Mouse (Mus musculus) MEL (cell line): ENCODE data around the gene Rnf44. TPM values are rescaled to one million over a fixed set of nuclear protein-coding genes. Genes with fewer than 3 reads are reported as not detected.

Experiments
- DNase-seq: peaks from one replicate; pipeline ENCODE4 v3.0.0; 2011; ENCODE audit warnings: low read depth, low spot score
- H3K27ac ChIP-seq: 2 replicates; pipeline ENCODE4 v1.5.1; 2012; ENCODE audit warnings: low read depth, mild to moderate bottlenecking, control low read depth, low read length, moderate library complexity; ENCODE audit not compliant: control insufficient read depth
- H3K27me3 ChIP-seq, 2 experiments: fragments of 150-350 bp in 1 of 2; sonication (generic) in 1 of 2; 2 replicates each; pipeline ENCODE4 v1.6.1; 2012; ENCODE audit warnings: low read length in 2 of 2, mild to moderate bottlenecking in 2 of 2, improper control_type of control experiment in 1 of 2, moderate library complexity in 1 of 2; ENCODE audit not compliant: insufficient read depth in 2 of 2, control insufficient read depth in 1 of 2
- H3K36me3 ChIP-seq, 2 experiments: 2 replicates each; pipeline ENCODE4 v1.6.1; 2012 to 2014; ENCODE audit warnings: low read length in 2 of 2, improper control_type of control experiment in 1 of 2, inconsistent platforms in 1 of 2, mild to moderate bottlenecking in 1 of 2; ENCODE audit not compliant: insufficient read depth in 2 of 2, control insufficient read depth in 1 of 2
- H3K4me1 ChIP-seq, 2 experiments: fragments of 150-350 bp in 1 of 2; sonication (generic) in 1 of 2; 2 replicates each; pipeline ENCODE4 v1.6.1; 2012; ENCODE audit warnings: low read length in 2 of 2, improper control_type of control experiment in 1 of 2, mild to moderate bottlenecking in 1 of 2; ENCODE audit not compliant: insufficient read depth in 2 of 2, control insufficient read depth in 1 of 2
- H3K4me3 ChIP-seq, 2 experiments: fragments of 150-350 bp in 1 of 2; sonication (generic) in 1 of 2; 2 replicates each; pipeline ENCODE4 v1.5.1; 2012; ENCODE audit warnings: low read depth in 2 of 2, low read length in 2 of 2, mild to moderate bottlenecking in 2 of 2, moderate library complexity in 2 of 2, control low read depth in 1 of 2, improper control_type of control experiment in 1 of 2; ENCODE audit not compliant: control insufficient read depth in 1 of 2, insufficient read depth in 1 of 2
- H3K79me2 ChIP-seq: 2 replicates; pipeline ENCODE4 v1.6.1; 2012; ENCODE audit warnings: mild to moderate bottlenecking, low read length, moderate library complexity; ENCODE audit not compliant: control insufficient read depth, poor library complexity, insufficient read depth
- H3K9ac ChIP-seq: 2 replicates; pipeline ENCODE4 v1.6.1; 2012; ENCODE audit warnings: low read depth, mild to moderate bottlenecking, control low read depth, low read length, moderate library complexity; ENCODE audit not compliant: control insufficient read depth, poor library complexity, severe bottlenecking
- H3K9me3 ChIP-seq: fragments of 150-350 bp; sonication (generic); replicated peaks from 2 replicates; pipeline ENCODE4 v1.6.1; 2012; ENCODE audit warnings: mild to moderate bottlenecking, low read length, improper control_type of control experiment, moderate library complexity; ENCODE audit not compliant: insufficient read depth
- CHD1 ChIP-seq: IDR thresholded peaks from 2 replicates; pipeline ENCODE4 v1.6.1; 2012; ENCODE audit warnings: low read depth, mild to moderate bottlenecking, inconsistent platforms, low read length, improper control_type of control experiment
- CTCF ChIP-seq, 3 experiments: IDR thresholded peaks in 2 of 3; conservative IDR thresholded peaks in 1 of 3; 2 replicates each; pipeline ENCODE4 v1.5.1; 2011 to 2012; ENCODE audit warnings: low read length in 3 of 3, low read depth in 2 of 3, mild to moderate bottlenecking in 2 of 3, improper control_type of control experiment in 1 of 3, inconsistent platforms in 1 of 3, mixed read lengths in 1 of 3, moderate library complexity in 1 of 3; ENCODE audit not compliant: control insufficient read depth in 1 of 3, insufficient read depth in 1 of 3, poor library complexity in 1 of 3, severe bottlenecking in 1 of 3
- E2F4 ChIP-seq: IDR thresholded peaks from 2 replicates; pipeline ENCODE4 v1.6.1; 2011; ENCODE audit warnings: low read depth, low read length, improper control_type of control experiment, borderline replicate concordance
- EP300 ChIP-seq, 2 experiments: IDR thresholded peaks; 2 replicates each; pipeline ENCODE4 v1.6.1; 2011; ENCODE audit warnings: improper control_type of control experiment in 2 of 2, low read length in 2 of 2, low read depth in 1 of 2, mild to moderate bottlenecking in 1 of 2
- ETS1 ChIP-seq: IDR thresholded peaks from 2 replicates; pipeline ENCODE4 v1.6.1; 2012; ENCODE audit warnings: low read depth, mild to moderate bottlenecking, inconsistent platforms, low read length, improper control_type of control experiment, moderate library complexity
- GATA1 ChIP-seq: IDR thresholded peaks from 2 replicates; pipeline ENCODE4 v1.6.1; 2011; ENCODE audit warnings: low read depth, low read length, improper control_type of control experiment
- HCFC1 ChIP-seq: IDR thresholded peaks from 2 replicates; pipeline ENCODE4 v1.6.1; 2012; ENCODE audit warnings: low read depth, mild to moderate bottlenecking, inconsistent platforms, low read length, improper control_type of control experiment, moderate library complexity
- JUND ChIP-seq: IDR thresholded peaks from 2 replicates; pipeline ENCODE4 v1.6.1; 2011; ENCODE audit warnings: low read depth, mild to moderate bottlenecking, improper control_type of control experiment, low read length
- MAFK ChIP-seq: IDR thresholded peaks from 2 replicates; pipeline ENCODE4 v1.6.1; 2011; ENCODE audit warnings: low read depth, mild to moderate bottlenecking, low read length, improper control_type of control experiment, borderline replicate concordance
- MAX ChIP-seq: IDR thresholded peaks from 2 replicates; pipeline ENCODE4 v1.6.1; 2011; ENCODE audit warnings: low read length, improper control_type of control experiment
- MAZ ChIP-seq: IDR thresholded peaks from 2 replicates; pipeline ENCODE4 v1.6.1; 2012; ENCODE audit warnings: low read depth, mild to moderate bottlenecking, inconsistent platforms, low read length, improper control_type of control experiment
- MXI1 ChIP-seq: IDR thresholded peaks from 2 replicates; pipeline ENCODE4 v1.6.1; 2011; ENCODE audit warnings: mild to moderate bottlenecking, low read depth, low read length, improper control_type of control experiment
- MYB ChIP-seq: IDR thresholded peaks from 2 replicates; pipeline ENCODE4 v1.6.1; 2011; ENCODE audit warnings: mild to moderate bottlenecking, low read depth, low read length, improper control_type of control experiment
- MYC ChIP-seq: IDR thresholded peaks from 2 replicates; pipeline ENCODE4 v1.6.1; 2011; ENCODE audit warnings: low read depth, mild to moderate bottlenecking, low read length, improper control_type of control experiment, moderate library complexity
- NELFE ChIP-seq: IDR thresholded peaks from 2 replicates; pipeline ENCODE4 v1.6.1; 2011; ENCODE audit warnings: low read depth, low read length, improper control_type of control experiment
- POLR2A ChIP-seq, 2 experiments: IDR thresholded peaks; 2 replicates each; pipeline ENCODE4 v1.6.1; 2011 to 2012; ENCODE audit warnings: low read length in 2 of 2, mild to moderate bottlenecking in 2 of 2, control low read depth in 1 of 2, improper control_type of control experiment in 1 of 2, low read depth in 1 of 2, moderate library complexity in 1 of 2; ENCODE audit not compliant: control insufficient read depth in 1 of 2, insufficient read depth in 1 of 2, poor library complexity in 1 of 2
- POLR2AphosphoS2 ChIP-seq: IDR thresholded peaks from 2 replicates; pipeline ENCODE4 v1.6.1; 2011; ENCODE audit warnings: low read length, improper control_type of control experiment
- RAD21 ChIP-seq: IDR thresholded peaks from 2 replicates; pipeline ENCODE4 v1.6.1; 2011; ENCODE audit warnings: mild to moderate bottlenecking, low read depth, low read length, improper control_type of control experiment
- RCOR1 ChIP-seq: IDR thresholded peaks from 2 replicates; pipeline ENCODE4 v1.6.1; 2012; ENCODE audit warnings: low read depth, mild to moderate bottlenecking, inconsistent platforms, low read length, improper control_type of control experiment
- SIN3A ChIP-seq: IDR thresholded peaks from 2 replicates; pipeline ENCODE4 v1.6.1; 2012; ENCODE audit warnings: low read length, improper control_type of control experiment, inconsistent platforms
- SMC3 ChIP-seq: IDR thresholded peaks from 2 replicates; pipeline ENCODE4 v1.6.1; 2011; ENCODE audit warnings: low read depth, low read length, improper control_type of control experiment
- TAL1 ChIP-seq: IDR thresholded peaks from 2 replicates; pipeline ENCODE4 v1.6.1; 2012; ENCODE audit warnings: mild to moderate bottlenecking, inconsistent platforms, low read length, moderate library complexity, mixed read lengths
- TBP ChIP-seq: IDR thresholded peaks from 2 replicates; pipeline ENCODE4 v1.8.0; 2011; ENCODE audit warnings: low read depth, low read length, improper control_type of control experiment
- TCF12 ChIP-seq: IDR thresholded peaks from 2 replicates; pipeline ENCODE4 v1.6.1; 2014; ENCODE audit warnings: low read depth, mild to moderate bottlenecking, inconsistent platforms, low read length, improper control_type of control experiment, moderate library complexity
- UBTF ChIP-seq: IDR thresholded peaks from 2 replicates; pipeline ENCODE4 v1.6.1; 2012; ENCODE audit warnings: low read depth, mild to moderate bottlenecking, inconsistent platforms, low read length, improper control_type of control experiment, moderate library complexity, borderline replicate concordance; ENCODE audit not compliant: insufficient read depth
- USF1 ChIP-seq: IDR thresholded peaks from 2 replicates; pipeline ENCODE4 v1.6.1; 2014; ENCODE audit warnings: low read depth, mild to moderate bottlenecking, inconsistent platforms, low read length, improper control_type of control experiment, moderate library complexity
- ZKSCAN1 ChIP-seq: IDR thresholded peaks from 2 replicates; pipeline ENCODE4 v1.6.1; 2012; ENCODE audit warnings: low read depth, mild to moderate bottlenecking, inconsistent platforms, low read length, improper control_type of control experiment, moderate library complexity
- ZMIZ1 ChIP-seq: IDR thresholded peaks from 2 replicates; pipeline ENCODE4 v1.6.1; 2012; ENCODE audit warnings: low read depth, mild to moderate bottlenecking, inconsistent platforms, low read length, improper control_type of control experiment, moderate library complexity
- polyA plus RNA-seq, 2 experiments: library from polyadenylated mRNA; stranded (reverse) in 1 of 2; unstranded in 1 of 2; fragments of >175 nt in 1 of 2; fragments of >200 nt in 1 of 2; gene quantifications; 2 replicates each; pipeline versions ENCODE4 v1.2.1 to v1.2.4; 2012; ENCODE audit warnings: low replicate concordance in 2 of 2, low read depth in 1 of 2; ENCODE audit not compliant: insufficient read length in 2 of 2, insufficient read depth in 1 of 2, missing spikeins in 1 of 2
- total RNA-seq: library from RNA; depleted of rRNA; stranded (reverse); fragments of 300-350 nt; gene quantifications from 2 replicates; pipeline ENCODE4 v1.2.3, GENCODE M21; 2012

Gene Rnf44
- total and polyA plus RNA-seq, 3 experiments: 10.7 to 60.5 TPM; not detected in 1

DNA sequence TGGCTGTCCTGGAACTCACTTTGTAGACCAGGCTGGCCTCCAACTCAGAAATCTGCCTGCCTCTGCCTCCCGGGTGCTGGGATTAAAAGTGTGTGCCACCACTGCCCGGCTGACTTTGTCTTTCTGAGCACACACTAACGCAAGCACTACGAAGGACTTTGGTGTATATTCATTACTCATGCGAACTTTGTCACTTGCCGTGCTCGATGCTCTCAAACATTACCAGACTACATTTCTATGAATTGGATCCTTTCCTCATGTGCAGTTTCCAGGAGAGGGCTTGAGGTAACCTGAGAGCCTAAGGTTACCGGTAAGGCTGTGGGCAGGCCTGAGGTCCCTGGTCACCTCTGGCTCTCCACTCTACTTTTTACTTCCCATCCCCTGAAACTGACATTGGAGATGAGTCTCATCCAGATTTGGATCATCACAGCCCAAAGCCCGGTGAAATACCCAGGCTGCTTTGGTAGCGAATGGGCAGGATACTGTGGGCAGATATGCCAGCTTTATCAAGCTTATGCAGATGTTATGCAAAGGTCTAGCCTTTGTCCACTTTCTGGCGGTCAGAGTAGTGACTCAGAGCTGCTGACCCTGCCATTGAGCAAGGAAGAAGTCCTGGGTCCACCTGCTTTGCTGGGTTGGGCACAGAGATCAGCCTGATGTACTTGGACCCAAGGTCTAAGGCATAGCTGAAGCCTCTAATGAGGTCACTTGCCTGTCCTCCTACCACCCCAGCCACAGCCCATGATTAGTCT lies 1.9 kb upstream of the Rnf44 start:
- Histone ChIP-seq H3K36me3 (peaks cover 0 to 14% of the 10 kb centered on the region in 2 experiments; a peak in 2 of 4 replicates), H3K4me1 (peaks cover 2 to 25% of the 10 kb centered on the region in 2 experiments), H3K27me3 (no peaks in the 10 kb centered on the region; a peak in 1 of 4 replicates), H3K4me3 (no peak overlapping the region), H3K79me2 (peaks cover 26% of the 10 kb centered on the region), H3K9ac (no peak overlapping the region), H3K27ac (no peak overlapping the region), H3K9me3 (no peaks in the 10 kb centered on the region)
- TF ChIP-seq USF1 (no peak), CTCF (IDR thresholded peaks at IDR 0.05 in 2 of 3, conservative IDR thresholded peaks at IDR 0.05 in 1 of 3; ENCODE audit: control insufficient read depth in 1 of 3, insufficient read depth in 1 of 3, low read depth in 2 of 3, low read length in 3 of 3, poor library complexity in 1 of 3, severe bottlenecking in 1 of 3) (no peak), ZKSCAN1 (no peak), SMC3 (no peak), NELFE (no peak), RAD21 (no peak), UBTF (no peak), POLR2AphosphoS2 (no peak), ETS1 (no peak), MAFK (no peak), TBP (no peak)
- DNase-seq: no peak

DNA sequence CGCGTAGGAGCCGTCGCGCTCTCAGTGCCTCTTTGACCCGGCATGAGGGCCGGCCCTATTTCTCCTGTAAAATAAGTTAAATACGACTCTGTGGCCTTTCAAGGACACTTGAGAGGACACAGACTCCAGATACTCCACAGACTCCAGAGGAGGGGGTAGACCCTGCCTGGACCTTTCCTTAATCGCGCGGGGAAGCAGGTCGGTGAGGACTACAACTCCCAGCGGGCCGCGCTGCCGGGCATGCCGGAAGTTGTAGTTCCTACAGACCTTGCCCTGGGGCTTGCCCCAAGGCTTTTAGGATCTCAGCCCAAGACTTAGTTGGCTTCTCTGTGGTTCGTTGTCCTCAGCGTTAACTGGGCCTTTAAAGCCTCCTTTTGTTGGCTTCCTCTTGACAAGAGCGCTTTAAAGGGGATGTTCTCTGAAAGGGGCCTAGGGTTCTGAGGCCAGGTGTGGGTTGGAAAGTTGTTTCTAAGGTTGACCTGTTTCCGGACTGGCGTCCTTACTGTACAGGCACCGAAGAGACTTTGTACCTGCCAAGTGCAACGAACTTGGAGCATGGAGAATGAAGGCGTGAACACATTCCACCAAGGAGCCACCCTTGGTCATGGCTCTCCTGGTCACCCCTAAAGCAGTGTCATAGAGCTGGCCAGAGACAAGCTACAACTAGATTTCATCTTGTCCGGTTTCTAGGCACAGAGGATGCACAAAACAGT lies 797 bp upstream of the Rnf44 start:
- Histone ChIP-seq H3K36me3 (peaks cover 0 to 14% of the 10 kb centered on the region in 2 experiments; a peak in 2 of 4 replicates), H3K9ac (peak overlapping the region; percentile 95), H3K4me3 (peak overlapping the region; percentile 48 to 72), H3K27ac (peak overlapping the region; percentile 96), H3K79me2 (peaks cover 31% of the 10 kb centered on the region), H3K4me1 (peaks cover 2 to 27% of the 10 kb centered on the region in 2 experiments), H3K27me3 (no peaks in the 10 kb centered on the region; a peak in 1 of 4 replicates), H3K9me3 (no peaks in the 10 kb centered on the region)
- peak; percentile 91 for DNase-seq
- no peak for TF ChIP-seq JUND
- no peak for TF ChIP-seq CHD1
- TF ChIP-seq EP300 (IDR thresholded peaks at IDR 0.05; ENCODE audit: low read depth in 1 of 2, low read length in 2 of 2): no peak
- TF ChIP-seq GATA1: no peak
- TF ChIP-seq MYB: no peak
- TF ChIP-seq MXI1: peak; percentile 6; the same call in 1 of the 2 replicates
- TF ChIP-seq ETS1: no peak
- peak; percentile 49 to 84; a peak in 2 of 4 replicates for TF ChIP-seq POLR2A (IDR thresholded peaks at IDR 0.05; ENCODE audit: control insufficient read depth in 1 of 2, insufficient read depth in 1 of 2, low read depth in 1 of 2, low read length in 2 of 2, poor library complexity in 1 of 2)
- peak; percentile 80 for TF ChIP-seq NELFE
- peak; percentile 78; the same call in 1 of the 2 replicates for TF ChIP-seq ZMIZ1
- TF ChIP-seq TAL1: no peak
- 0 out of 2 replicates have a peak, but pooled peaks have one; percentile 6 for TF ChIP-seq TCF12
- no peak for TF ChIP-seq E2F4
- TF ChIP-seq RCOR1: no peak
- TF ChIP-seq HCFC1: peak; percentile 95
- no peak for TF ChIP-seq CTCF (IDR thresholded peaks at IDR 0.05 in 2 of 3, conservative IDR thresholded peaks at IDR 0.05 in 1 of 3; ENCODE audit: control insufficient read depth in 1 of 3, insufficient read depth in 1 of 3, low read depth in 2 of 3, low read length in 3 of 3, poor library complexity in 1 of 3, severe bottlenecking in 1 of 3)
- no peak for TF ChIP-seq MAZ
- no peak for TF ChIP-seq MAFK
- TF ChIP-seq SMC3: no peak
- TF ChIP-seq MAX: no peak
- no peak; the same call in none of the 2 replicates for TF ChIP-seq POLR2AphosphoS2
- no peak for TF ChIP-seq USF1
- no peak for TF ChIP-seq MYC
- no peak for TF ChIP-seq SIN3A
- no peak for TF ChIP-seq RAD21
